Mouse (Mus musculus): Measurements from ENCODE around the gene Ch25h.

The Ch25h gene

DNA sequence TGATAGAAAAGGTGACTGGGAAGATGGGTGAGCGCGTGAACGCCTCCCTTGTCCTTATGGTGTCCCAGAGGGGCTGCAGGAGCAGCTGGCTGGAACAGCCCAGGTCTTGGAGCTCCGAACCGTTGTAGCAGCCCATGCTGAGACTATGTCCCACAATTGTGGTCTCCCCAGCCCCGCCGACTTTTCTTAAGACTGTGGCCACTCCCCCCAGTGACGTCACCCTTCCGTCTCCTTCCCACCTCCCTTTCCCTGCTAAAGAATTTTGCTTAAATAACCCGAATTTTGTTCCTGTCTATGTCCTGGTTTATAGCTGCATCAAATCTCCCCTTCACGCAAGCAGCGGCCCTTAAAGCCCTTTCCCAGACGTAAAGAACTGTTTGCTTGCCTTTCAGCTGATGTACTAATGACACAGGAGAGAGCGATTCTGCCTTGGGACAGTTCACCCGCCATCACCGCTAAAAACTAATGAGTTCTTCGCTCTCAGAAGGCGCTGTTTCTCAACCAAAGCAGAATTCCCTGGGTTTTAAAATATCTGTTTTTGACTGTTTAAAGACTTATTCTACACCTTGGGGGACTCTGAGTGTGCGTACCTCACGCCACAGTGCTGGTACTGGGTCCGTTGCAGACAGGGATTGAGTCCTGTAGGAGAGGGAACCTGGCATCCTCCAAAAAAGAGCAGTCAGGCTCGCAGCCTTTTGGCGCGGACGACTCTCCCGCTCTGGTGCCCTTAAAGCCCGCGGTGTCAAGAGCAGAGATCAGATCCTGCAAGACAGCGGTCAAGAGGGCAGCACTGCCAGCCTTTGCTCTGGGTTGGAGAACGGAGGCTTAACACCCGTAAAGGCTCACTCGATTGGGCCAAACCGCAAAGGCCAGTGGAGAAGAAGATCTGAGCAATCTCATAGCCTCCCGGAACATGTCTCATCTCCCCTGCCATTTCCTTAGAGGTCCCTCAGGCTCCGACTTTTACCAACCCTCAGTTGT lies at the start of gene Ch25h:
TSS of gene Ch25h (minus strand) at position 174 of the 981 bp plus-strand sequence.
- no peak for DNase-seq

DNA sequence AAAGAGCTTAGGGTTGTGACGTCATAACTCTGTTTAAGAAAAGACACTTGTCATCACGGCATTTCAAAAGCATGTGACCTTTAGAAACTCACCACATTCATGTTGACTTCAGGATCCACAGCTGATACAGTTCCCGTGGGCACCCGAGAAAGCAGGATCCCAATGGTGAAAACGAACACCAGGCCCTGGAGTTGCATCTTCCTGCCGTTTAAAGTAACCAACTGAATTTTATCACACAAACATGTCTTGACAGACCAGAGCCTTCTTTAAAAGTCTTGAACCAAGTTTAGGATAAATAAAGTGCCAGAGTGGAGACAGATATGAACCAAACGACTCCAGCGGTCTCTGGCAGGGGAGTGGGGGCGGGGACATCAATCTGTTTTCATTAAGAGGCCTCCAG lies 49.7 kb upstream of the Ch25h start:
- no peak for DNase-seq

DNA sequence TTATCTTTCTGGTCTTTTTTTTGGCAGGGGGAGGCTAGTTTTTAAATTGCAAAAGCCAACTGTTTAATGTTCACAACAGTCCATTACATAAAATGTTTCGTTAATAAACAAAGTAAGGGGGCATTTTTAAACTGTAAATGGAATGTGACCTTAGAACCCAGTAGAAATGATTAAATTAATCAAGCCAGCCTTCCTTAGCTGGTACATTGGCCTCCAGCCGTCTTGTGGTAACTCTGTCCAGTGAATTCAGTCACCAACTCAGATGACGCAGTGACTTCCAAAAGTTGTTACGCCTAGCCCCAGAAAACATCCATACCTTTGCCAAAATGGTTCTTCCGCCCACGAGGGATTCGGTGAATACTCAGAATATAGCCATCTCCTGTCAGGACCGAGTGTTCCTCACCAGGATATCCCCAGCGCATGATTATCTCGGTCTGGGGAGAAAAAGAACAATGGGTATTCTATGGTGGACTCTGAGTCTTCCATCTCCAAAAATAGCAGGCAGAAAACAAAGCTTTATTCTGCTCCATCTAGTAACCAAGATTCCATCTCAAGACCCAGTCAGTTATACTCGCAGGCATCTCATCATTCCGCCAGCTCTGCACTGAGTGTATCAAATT lies 48.3 kb upstream of the Ch25h start:
- DNase-seq = no peak

DNA sequence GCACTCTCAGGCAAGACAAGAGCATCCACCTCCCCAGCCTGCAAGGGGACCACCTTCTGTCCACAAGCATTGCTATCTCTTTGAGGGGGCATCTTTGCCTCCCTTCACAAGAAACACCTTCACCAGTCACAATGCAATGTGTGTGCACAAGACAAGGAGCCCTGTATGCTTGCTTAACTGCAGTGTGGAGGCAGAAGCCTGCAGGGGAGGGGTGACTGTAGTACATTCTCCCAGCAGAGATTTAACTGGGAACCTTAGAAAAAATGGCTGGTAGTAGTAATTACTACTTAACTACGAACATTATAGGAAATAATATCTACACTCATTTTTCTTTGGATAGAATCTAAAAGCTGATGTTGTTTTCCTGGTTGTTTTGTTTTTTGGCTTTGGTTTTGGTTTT lies 47.0 kb upstream of the Ch25h start:
- no peak for DNase-seq

DNA sequence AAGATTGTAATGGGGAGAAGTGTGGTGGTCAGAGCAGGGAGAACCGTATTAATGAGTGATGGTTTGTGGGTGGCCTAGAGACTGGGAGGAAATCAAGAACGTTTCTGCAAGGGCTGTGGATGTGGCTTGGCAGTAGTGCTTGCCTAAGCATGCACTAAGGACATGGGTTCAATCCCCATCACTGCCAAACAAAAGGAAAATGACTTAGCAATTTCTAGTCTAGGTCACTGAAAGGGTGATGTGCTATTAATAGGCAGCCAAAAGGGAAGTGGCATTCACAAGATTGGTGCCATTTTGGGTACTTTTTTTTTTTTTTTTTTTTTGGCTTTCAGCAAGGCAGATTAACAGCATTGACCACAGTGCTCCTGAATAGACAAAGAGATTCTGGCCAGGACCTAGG lies 46.4 kb upstream of the Ch25h start:
- DNase-seq = no peak

DNA sequence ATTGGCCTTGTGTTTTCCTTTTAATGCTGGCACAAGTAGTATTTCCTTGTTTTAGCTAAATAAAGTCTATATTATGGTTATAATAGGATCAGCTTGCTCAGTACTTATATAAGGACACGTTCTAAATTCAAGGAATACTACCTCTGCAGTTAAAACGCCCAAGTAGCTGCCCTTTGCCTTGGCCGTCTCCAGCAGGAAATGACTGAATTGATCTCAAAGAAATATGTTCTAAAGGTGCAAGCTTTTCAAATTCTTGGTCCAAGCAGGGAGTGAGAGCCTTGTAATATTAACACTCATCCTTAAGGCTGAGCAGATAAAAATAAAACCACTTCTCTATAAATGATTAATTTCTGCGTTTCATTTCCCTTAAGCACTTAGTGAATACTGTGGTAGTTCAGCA lies 45.1 kb upstream of the Ch25h start:
- no peak for DNase-seq

DNA sequence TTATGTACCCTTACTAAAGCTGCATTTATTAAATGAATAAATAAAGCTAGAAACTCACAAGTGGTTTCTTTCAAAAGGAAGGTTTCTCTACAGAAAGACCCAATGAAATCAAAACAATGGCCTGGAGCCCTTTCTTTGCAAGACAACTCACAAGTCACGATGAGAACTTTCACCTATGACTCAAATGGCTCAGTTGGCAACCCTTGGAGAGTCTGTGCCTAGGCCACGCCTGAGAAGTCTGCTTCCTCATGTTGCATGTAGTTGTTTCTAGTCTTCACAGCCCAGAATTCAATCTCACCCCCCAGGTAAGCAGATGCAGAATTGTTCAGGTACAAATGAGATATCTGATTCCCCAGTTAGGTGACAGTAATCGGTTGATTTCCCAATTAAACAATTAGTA lies 44.7 kb upstream of the Ch25h start:
- no peak for DNase-seq

DNA sequence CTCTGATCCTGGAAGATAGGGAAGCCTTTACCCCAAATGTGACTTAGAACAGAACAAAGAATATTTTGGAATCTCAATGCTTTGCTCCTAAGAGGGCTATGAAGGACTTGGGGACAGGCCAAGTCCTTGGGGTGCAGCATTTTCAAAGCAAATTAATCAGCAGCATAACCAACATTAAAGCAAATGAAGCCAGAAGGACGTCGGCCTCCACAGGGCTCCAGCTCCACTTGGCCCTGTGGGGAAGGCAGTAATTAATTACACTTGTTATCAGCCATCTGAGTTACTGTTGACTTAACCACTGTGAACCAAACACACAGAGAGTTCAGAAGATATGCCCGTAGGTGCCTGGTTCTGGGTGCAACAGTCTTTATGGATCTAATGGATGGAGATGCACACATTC lies 43.8 kb upstream of the Ch25h start:
- no peak for DNase-seq

DNA sequence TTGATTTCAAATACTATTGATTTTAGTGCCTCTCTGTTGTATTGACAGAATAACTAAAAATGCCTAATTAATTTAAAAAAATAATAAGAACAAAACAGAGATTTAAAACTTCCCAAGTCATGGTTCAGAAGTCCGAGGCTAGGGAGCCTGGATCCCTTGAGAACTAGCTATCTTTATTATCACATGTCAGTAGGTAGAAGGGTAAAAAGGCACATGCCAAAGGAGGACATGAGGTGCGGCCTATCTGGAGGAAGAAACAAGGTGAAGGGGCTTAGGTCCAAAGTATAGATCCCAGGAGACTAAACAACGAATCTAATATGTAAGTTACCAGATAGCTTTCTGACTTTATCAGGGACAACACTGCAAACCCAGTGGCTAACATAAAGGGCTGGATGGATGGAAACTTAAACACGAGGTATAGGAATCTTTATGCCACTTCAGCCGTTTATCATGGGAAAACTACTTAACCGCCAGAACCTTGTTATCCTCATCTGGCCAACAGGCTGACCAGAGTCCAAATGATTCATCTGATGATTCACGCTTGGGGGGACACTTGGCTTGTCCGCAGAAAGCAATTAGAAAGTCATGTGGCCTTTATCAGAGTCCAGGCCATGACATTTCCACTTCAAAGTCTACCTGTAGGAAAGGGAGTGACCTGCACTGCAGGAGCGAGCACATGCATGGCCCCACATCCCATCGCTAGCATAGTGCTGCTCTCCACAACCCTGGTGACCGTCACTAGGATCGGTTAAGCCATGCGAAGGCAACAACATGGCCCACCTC lies 43.0 kb upstream of the Ch25h start:
- DNase-seq = no peak

DNA sequence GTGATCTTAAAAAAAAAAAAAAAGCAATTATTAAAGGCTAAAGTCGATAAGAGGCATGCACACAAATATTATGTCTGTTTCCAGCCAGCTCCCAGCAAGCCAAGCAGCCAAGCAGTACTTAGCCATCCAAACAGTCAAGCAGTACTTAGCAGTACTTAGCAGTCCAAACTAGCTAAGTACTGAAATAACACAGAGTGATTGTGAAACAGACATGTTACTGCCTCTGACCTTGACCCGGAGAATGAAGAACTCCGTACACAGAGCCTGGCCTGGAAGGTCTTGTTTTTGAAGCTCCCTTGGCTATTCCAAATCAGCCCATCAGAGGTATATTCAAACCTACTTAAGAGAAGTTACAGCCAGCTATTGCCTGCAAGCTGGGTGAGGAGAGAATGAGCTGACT lies 42.2 kb upstream of the Ch25h start:
- no peak for DNase-seq

DNA sequence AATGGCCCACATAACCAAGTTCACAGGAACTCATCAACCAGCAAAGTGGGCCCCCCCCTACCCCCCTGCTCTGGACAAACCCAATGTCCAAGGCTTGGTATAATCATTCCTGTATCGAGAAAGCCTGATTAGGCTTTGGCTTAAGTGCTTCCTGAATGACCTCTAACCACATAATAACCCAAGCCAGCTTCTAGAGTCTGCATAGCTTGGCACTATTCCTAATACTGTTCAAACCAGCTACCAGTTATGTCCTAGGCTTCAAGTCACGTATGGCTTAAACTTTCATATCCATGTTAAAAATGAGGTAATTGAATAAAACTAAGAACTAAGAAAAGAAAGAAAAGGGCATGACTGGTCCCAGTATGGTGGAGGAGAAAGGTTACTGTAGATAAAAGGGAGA lies 41.4 kb upstream of the Ch25h start:
- no peak for DNase-seq

DNA sequence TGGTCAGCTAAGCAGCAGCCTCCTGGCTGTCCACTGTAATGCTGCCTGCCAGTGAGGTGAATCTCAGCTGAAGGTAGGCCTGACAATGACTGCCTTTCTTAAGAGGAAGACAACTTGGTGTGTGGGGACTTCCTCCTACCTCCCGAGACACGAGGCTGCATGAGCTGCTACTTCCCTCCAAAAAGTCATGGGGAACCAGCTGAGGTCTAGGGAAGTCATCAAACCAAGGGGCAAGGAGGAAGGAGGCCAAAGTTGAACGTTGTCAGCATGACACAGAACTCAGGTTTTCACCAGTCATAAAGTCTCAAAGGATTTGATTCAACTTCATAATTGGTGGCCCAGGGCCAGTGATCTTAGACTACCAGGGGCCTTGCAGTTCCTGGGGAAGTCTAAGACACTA lies 40.7 kb upstream of the Ch25h start:
- no peak for DNase-seq

DNA sequence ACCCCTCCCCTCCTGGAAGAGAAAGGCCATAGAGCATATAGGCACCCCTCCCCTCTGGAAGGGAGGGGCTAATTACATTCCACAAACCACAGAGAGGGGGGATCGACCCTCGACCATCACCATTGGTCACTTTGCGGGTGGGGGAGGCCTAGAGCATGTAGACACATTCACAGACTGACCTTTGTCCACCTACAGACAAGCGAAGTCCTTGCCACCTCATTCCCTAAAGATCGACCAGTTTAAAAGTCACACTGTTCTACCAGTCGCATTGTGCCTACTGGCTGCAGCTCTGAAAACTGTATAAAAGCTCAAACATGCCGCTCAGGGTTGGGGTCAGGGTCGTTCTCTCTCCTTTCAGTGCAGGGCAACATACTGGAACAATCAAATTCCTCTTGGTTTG lies 36.6 kb upstream of the Ch25h start:
- no peak for DNase-seq

DNA sequence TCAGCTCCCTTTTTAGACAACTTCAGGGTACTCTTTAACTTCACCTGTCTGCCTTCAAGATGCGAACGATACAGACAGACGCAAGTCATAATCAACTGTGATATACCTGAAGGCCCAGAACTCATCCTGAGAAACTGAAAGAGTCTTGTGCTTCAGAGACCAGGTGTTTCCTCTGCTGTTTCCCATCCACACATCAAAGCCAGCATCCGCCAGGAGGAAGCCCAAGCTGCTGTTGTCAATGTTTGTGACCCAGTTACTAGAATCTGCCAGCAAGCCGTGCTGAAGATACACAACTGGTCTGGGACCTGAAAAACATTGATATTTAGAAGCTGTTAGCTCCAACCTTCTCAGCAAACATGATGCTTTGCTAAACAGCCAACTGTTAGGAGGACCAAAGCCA lies 35.8 kb upstream of the Ch25h start:
- DNase-seq = no peak

DNA sequence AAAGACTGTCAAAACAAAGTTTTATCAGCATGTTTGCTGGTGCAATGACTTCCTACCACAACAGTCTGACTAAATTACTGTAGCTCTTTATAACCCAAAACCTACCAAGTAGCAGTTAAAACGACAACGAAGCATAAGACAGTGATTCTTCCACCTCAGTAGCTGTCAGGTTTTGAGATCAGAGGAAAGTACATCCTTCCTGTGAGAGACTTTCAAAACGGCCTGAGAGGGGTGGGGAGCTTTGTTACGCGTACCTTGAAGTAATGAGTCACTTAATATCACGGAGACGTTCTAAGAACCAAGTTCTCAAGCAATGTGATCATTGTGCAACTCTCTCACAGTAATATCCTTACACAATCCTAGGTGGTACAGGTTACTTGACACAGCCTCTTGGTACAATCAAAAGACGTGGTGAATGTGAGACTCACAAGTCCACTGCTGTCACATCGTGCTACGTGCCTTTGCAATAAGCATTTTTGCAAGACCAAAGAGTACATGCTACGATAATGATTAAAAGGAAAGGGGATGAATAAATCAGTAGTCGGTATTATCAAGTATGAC lies 30.3 kb upstream of the Ch25h start:
- DNase-seq = no peak

DNA sequence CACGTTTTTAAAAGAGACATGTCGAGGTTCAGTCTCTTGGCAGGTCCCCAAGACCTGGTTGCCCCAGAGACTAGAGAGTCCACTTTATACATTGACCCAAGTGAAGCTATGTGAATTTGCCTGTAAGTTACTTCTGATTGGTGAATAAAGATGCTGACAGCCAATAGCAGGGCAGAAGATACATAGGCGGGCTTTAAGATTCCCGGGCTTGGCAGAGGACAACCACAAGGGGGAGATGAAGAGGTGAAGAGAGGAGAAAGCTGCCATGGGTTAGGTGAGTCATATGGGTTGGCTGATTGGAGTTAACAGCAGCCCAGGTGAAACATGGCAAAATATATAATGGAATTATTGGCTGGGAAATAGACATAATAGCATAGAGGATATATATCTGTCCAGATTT lies 25.8 kb upstream of the Ch25h start:
- DNase-seq = peak; percentile 49

DNA sequence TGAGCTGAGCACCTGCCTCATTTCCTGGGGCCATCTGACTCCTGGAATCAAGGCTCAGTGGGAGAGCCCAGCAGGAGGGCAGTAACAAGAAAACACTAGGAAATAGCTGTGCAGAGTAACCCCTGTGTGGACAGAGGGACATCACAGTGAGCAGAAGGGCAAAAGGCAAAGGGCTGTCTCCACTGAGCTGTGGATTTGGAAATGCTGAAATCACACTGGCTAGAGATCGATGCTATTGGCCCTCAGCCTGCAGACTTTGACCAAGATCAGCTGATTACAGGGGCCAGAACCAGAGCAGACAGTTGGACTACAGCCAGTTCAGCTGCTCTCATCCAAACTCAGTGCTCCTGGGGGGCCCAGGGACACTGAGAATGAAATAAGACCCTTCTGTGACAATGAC lies 21.4 kb upstream of the Ch25h start:
- DNase-seq = no peak

DNA sequence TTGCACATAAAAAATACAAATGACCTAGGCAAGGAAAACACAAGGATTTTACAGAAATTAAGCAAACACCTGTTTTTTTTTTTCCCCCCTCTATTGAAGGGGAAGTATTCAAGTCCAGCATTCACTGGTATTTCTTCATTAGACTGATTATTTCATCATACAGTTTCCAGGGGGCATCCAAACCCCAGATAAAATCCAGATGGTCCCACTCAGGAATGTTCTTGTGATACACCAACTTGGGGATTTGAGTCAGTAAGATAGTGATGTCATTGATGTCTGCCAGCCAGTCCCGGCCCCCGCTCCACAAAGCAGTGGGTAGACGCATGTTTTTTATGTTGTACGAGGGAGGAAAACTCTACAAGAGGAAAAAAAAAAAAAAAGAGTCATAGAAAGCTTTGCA lies 18.9 kb upstream of the Ch25h start:
- no peak for DNase-seq

DNA sequence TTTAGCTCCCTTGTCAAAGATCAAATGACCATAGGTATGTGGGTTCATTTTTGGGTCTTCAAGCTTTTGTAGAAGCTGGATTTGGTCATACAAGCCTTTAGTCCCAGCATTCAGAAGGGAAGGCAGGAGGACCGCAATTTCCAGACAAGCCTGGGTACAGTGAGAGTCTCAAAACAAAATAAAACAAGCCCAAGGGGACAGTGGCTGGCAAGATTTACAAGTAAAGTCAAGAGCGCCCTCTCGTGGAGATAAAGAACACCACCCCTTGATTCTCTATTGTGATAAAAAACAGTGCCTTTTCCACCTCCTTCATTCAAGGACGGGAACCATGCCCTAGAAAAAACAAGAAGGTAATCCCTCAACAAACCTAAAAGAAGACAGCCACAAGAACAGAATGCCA lies 8.6 kb upstream of the Ch25h start:
- no peak for DNase-seq

DNA sequence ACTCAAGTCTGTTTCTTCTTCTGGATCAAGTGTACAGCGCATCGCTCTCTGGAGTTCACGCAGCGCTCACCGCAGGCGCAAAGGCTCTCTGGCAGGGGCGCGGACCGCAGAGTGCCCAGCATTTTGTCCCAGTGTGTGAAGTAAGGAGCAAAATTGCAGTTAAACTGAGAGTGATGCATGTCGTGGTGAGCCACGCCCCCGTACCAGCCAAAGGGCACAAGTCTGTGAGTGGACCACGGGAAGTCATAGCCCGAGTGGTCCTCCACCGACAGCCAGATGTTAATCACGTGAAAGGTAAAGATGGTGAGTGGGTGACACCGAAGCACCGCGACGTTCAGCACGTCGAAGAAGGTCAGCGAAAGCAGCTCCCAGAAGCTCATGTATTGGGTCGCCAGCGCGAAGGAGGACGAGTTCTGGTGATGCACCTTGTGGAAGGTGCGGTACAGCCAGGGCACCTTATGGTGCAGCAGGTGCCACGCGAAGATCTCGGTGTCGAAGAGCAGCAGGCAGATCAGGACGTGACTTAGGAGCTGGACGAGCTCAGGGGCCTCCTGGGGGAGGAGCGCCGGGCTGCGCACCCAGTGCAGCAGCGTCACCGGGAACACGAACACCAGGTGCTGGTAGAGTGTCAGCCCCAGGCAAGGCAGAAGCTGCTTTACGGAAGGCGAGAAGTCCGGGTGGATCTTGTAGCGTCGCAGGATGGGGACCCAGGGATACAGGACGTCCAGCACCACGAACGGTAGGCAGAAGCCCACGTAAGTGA lies 555 bp downstream of the Ch25h start:
- no peak for DNase-seq

DNA sequence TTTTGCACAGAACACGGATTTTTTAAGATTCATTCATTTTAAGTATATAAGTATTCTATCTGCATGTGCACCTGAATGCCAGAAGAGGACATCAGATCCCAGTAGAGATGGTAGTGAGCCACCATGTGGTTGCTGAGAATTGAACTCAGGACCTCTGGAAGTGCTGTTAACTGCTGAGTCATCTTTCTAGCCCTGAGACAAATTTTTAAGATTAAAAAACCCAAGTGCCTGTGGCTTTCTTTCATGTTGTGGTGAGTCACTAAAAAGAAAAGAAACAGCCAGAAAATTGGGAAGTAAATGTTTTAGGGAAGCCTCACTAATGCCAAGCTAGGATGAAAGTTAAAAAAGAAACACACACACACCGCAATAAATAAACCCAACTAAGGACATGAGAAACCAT lies 3.3 kb downstream of the Ch25h start:
- DNase-seq = no peak

DNA sequence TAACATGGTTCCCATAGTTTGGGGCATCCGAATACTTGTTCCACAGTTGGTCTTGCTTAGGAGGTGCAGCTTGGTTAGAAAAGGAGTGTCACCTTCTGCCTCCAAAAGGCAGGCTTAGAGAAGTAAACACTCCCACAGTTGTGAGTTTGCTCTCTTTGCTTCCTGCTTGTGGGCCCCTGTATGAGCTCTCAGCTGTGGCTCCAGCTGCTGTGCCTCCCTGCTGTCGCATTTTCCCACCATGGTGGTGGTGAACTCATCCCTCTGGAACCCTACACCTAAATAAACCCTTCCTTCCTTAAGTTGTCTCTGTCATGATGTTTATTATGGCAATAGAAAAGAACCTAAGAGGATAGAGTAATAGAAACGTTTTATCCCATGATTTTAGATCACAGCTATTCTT lies 6.2 kb downstream of the Ch25h start:
- DNase-seq = no peak

DNA sequence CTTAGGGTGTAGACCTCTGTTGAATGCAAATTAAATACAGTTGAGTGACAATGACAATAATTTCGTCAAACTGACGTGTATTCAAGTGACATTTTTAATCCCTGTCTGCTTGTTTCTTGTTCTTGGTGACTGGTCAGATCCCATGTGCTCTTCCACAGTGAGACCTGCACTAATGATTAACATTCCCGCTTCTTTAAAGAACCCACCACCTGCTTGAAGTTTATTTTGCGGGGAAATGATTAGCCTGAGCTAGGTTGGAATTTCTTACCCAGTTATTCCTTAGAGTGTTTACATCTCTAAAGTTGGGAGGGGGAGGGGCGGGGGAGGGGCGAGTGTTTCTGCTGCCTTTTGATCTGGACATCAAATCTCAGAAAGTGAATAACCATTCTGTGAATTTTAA lies 6.7 kb downstream of the Ch25h start:
- DNase-seq = no peak
